Mouse (Mus musculus) bone marrow, adult 2 months (tissue): Measurements from ENCODE around the gene Nrip1. TPM values are rescaled to one million over a fixed set of nuclear protein-coding genes. Genes with fewer than 3 reads are reported as not detected.

Experiments used
- H3K27ac ChIP-seq: fragments of 200-500 bp; 2 replicates; pipeline ENCODE4 v1.5.1; 2012; ENCODE audit warnings: low read depth, mild to moderate bottlenecking, control low read depth, inconsistent platforms, low read length; ENCODE audit not compliant: control insufficient read depth, poor library complexity, insufficient read depth
- H3K4me1 ChIP-seq: fragments of 200-500 bp; 2 replicates; pipeline ENCODE4 v1.6.1; 2011; ENCODE audit warnings: low read length; ENCODE audit not compliant: control insufficient read depth, insufficient read depth
- H3K4me3 ChIP-seq: fragments of 200-500 bp; replicated peaks from 2 replicates; pipeline ENCODE3; 2011; ENCODE audit warnings: mild to moderate bottlenecking, low read depth, low read length, control low read depth; ENCODE audit not compliant: control insufficient read depth
- CTCF ChIP-seq: fragments of 200-500 bp; IDR thresholded peaks from 2 replicates; pipeline ENCODE4 v1.5.1; 2011; ENCODE audit warnings: low read length, control low read depth; ENCODE audit not compliant: control insufficient read depth, insufficient read depth
- POLR2A ChIP-seq: fragments of 200-500 bp; IDR thresholded peaks from 2 replicates; pipeline ENCODE4 v1.6.1; 2011; ENCODE audit warnings: low read depth, mild to moderate bottlenecking, control low read depth, low read length, borderline replicate concordance; ENCODE audit not compliant: control insufficient read depth
- WGBS: fragments of 180-500 bp; shearing (Covaris S2); methylation state at CpG from one replicate; pipeline ENCODE4 v1.1.7; 2018; 5-methylcytosine and 5-hydroxymethylcytosine counted together
- polyA plus RNA-seq: library from polyadenylated mRNA; stranded (reverse); fragments of >200 nt; gene quantifications from 2 replicates; pipeline ENCODE4 v1.2.4, GENCODE M21; 2011; ENCODE audit warnings: low replicate concordance; ENCODE audit not compliant: missing spikeins, insufficient read depth, insufficient read length

Nrip1 gene
- polyA plus RNA-seq, 1 experiment, result 6.7 TPM

- no peak for TF ChIP-seq POLR2A
- no peak for TF ChIP-seq CTCF
- Histone ChIP-seq H3K27ac (no peak overlapping the region), H3K4me1 (no peaks in the 10 kb centered on the region; the same call in 1 of the 2 replicates), H3K4me3 (no peak overlapping the region)
- WGBS, result 84% methylated on average over 2 of the region's 2 CpGs
These were observed 62.8 kb downstream of the Nrip1 start for GRCm38 (mm10) chr16:76310791-76311190.

- H3K4me1 ChIP-seq, result no peaks in the 10 kb centered on the region; the same call in 1 of the 2 replicates
These were observed 63.3 kb downstream of the Nrip1 start for GRCm38 (mm10) chr16:76310286-76310685.

GRCm38 (mm10) chr16:76309280-76309679 lies 64.3 kb downstream of the Nrip1 start:
- no peak overlapping the region for H3K4me3 ChIP-seq
- WGBS, result 42% methylated on average over 7 of the region's 7 CpGs
- TF ChIP-seq POLR2A, result no peak
- TF ChIP-seq CTCF, result no peak
- H3K27ac ChIP-seq, result no peak overlapping the region
- H3K4me1 ChIP-seq, result no peaks in the 10 kb centered on the region

More at GRCm38 (mm10) chr16:76310286-76310685, 63.3 kb downstream of the Nrip1 start:
- Histone ChIP-seq H3K4me3 (no peak overlapping the region), H3K27ac (no peak overlapping the region)
- no peak for TF ChIP-seq POLR2A
- no peak for TF ChIP-seq CTCF
- WGBS, result 89% methylated on average over 8 of the region's 8 CpGs

GRCm38 (mm10) chr16:76307039-76307438 lies 66.6 kb downstream of the Nrip1 start:
- no peaks in the 10 kb centered on the region for H3K4me1 ChIP-seq
- TF ChIP-seq POLR2A (no peak), CTCF (no peak)
- no peak overlapping the region for H3K27ac ChIP-seq
- H3K4me3 ChIP-seq, result no peak overlapping the region
- WGBS, result 83% methylated on average over 3 of the region's 3 CpGs

- Histone ChIP-seq H3K27ac (no peak overlapping the region), H3K4me1 (no peaks in the 10 kb centered on the region), H3K4me3 (no peak overlapping the region)
- 90% methylated on average over 4 of the region's 4 CpGs for WGBS
- TF ChIP-seq CTCF, result no peak
- no peak for TF ChIP-seq POLR2A
These were observed 67.2 kb downstream of the Nrip1 start for GRCm38 (mm10) chr16:76306446-76306845.

- Histone ChIP-seq H3K4me1 (no peaks in the 10 kb centered on the region), H3K4me3 (no peak overlapping the region), H3K27ac (no peak overlapping the region)
- 94% methylated on average over 6 of the region's 6 CpGs for WGBS
- TF ChIP-seq POLR2A (no peak), CTCF (no peak)
These were observed 70.2 kb downstream of the Nrip1 start for GRCm38 (mm10) chr16:76303436-76303835.

- Histone ChIP-seq H3K27ac (no peak overlapping the region), H3K4me3 (no peak overlapping the region), H3K4me1 (no peaks in the 10 kb centered on the region)
- no peak for TF ChIP-seq CTCF
- no peak for TF ChIP-seq POLR2A
- WGBS, result 79% methylated on average over 7 of the region's 7 CpGs
These were observed 71.9 kb downstream of the Nrip1 start for GRCm38 (mm10) chr16:76301728-76302050.

GRCm38 (mm10) chr16:76301037-76301727 lies 72.4 kb downstream of the Nrip1 start:
- TF ChIP-seq CTCF, result no peak
- no peak for TF ChIP-seq POLR2A
- no peak overlapping the region for H3K4me3 ChIP-seq
- H3K27ac ChIP-seq, result no peak overlapping the region
- 79% methylated on average over 8 of the region's 8 CpGs for WGBS
- H3K4me1 ChIP-seq, result no peaks in the 10 kb centered on the region

- WGBS, result 65% methylated on average over 6 of the region's 6 CpGs
- Histone ChIP-seq H3K27ac (no peak overlapping the region), H3K4me3 (no peak overlapping the region), H3K4me1 (no peaks in the 10 kb centered on the region)
- TF ChIP-seq POLR2A (no peak), CTCF (no peak)
These were observed 73.2 kb downstream of the Nrip1 start for GRCm38 (mm10) chr16:76300452-76300851.
